Mouse (Mus musculus) heart, embryonic 14.5 days (tissue): ENCODE measurements around the gene Ppig. TPM values are rescaled to one million over a fixed set of nuclear protein-coding genes. Genes with fewer than 3 reads are reported as not detected.
"Not testable (repeated sequence)": the region's sequence is repeated elsewhere in the genome, so short reads cannot be mapped to it uniquely, and the experiment has no call there.

ENCODE experiments used
- ATAC-seq: fragments of 200-750 bp; cut with Nextera tagmentation; 2 replicates; pipeline ENCODE4 v1.8.0; 2017; ENCODE audit warnings: low read depth, moderate TSS enrichment; ENCODE audit not compliant: insufficient number of reproducible peaks, insufficient read depth, low FRiP score
- H3K27ac ChIP-seq, 2 experiments: fragments of 200-500 bp in 1 of 2; fragments of 300-500 bp in 1 of 2; sonication (generic) in 1 of 2; replicated peaks in 1 of 2; 2 replicates each; pipeline ENCODE4 v1.5.1; 2012 to 2014; ENCODE audit warnings: low read depth in 2 of 2, low read length in 2 of 2, control low read depth in 1 of 2, mild to moderate bottlenecking in 1 of 2, mixed read lengths in 1 of 2; ENCODE audit not compliant: control insufficient read depth in 1 of 2, insufficient read depth in 1 of 2
- H3K27me3 ChIP-seq: fragments of 300-500 bp; sonication (generic); 2 replicates; pipeline ENCODE4 v1.6.1; 2014; ENCODE audit warnings: mild to moderate bottlenecking, low read length, control low read depth; ENCODE audit not compliant: control insufficient read depth, insufficient read depth
- H3K36me3 ChIP-seq: fragments of 300-500 bp; sonication (generic); 2 replicates; pipeline ENCODE4 v1.6.1; 2014; ENCODE audit warnings: mild to moderate bottlenecking, control low read depth, low read length, mixed read lengths; ENCODE audit not compliant: control insufficient read depth, insufficient read depth
- H3K4me1 ChIP-seq, 2 experiments: fragments of 200-500 bp in 1 of 2; fragments of 300-500 bp in 1 of 2; sonication (generic) in 1 of 2; 2 replicates each; pipeline ENCODE4 v1.6.1; 2012 to 2014; ENCODE audit warnings: low read length in 2 of 2, control low read depth in 1 of 2, mixed read lengths in 1 of 2; ENCODE audit not compliant: control insufficient read depth in 2 of 2, insufficient read depth in 2 of 2
- H3K4me2 ChIP-seq: fragments of 300-500 bp; sonication (generic); 2 replicates; pipeline ENCODE4 v1.6.1; 2014; ENCODE audit warnings: mild to moderate bottlenecking, low read length
- H3K4me3 ChIP-seq, 2 experiments: fragments of 200-500 bp in 1 of 2; fragments of 300-500 bp in 1 of 2; sonication (generic) in 1 of 2; 2 replicates each; pipeline ENCODE4 v1.5.1; 2012 to 2014; ENCODE audit warnings: low read length in 2 of 2, mild to moderate bottlenecking in 2 of 2, control low read depth in 1 of 2, low read depth in 1 of 2, moderate library complexity in 1 of 2; ENCODE audit not compliant: control insufficient read depth in 1 of 2, insufficient read depth in 1 of 2
- H3K9ac ChIP-seq: fragments of 300-500 bp; sonication (generic); 2 replicates; pipeline ENCODE4 v1.6.1; 2014; ENCODE audit warnings: mild to moderate bottlenecking, low read length
- H3K9me3 ChIP-seq: fragments of 300-500 bp; sonication (generic); 2 replicates; pipeline ENCODE4 v1.6.1; 2016; ENCODE audit warnings: low read length, control low read depth; ENCODE audit not compliant: control insufficient read depth
- WGBS: fragments of 180-500 bp; shearing (Covaris S2); extraction: QIAGEN DNeasy Blood & Tissue Kit; methylation state at CpG from one replicate; pipeline ENCODE4 v1.1.7; 2014; 5-methylcytosine and 5-hydroxymethylcytosine counted together
- polyA plus RNA-seq: library from polyadenylated mRNA; unstranded; fragments of >200 nt; fragmentation: Nextera tagmentation; extraction: Ambion mirVana; gene quantifications from 2 replicates; pipeline ENCODE4 v1.2.1, GENCODE M21; 2014

Ppig gene
- polyA plus RNA-seq = 64.9 and 77.0 TPM in 2 replicates

GRCm38 (mm10) chr2:69722273-69722649, at the start of gene Ppig:
Gene Ppig, plus strand, starts transcription at chr2:69722545.
- Histone ChIP-seq H3K36me3 (no peaks in the 10 kb centered on the region), H3K27ac (peak within 1 kb of the TSS; percentile 81 to 91), H3K4me2 (peak within 1 kb of the TSS; percentile 86), H3K9ac (peak within 1 kb of the TSS; percentile 94), H3K4me3 (peak within 1 kb of the TSS; percentile 92 to 93), H3K27me3 (no peaks in the 10 kb centered on the region), H3K4me1 (peaks cover 0 to 11% of the 10 kb centered on the region in 2 experiments; a peak in 2 of 4 replicates), H3K9me3 (no peaks in the 10 kb centered on the region)
- 6% methylated on average over 12 of the region's 12 CpGs for WGBS
- no peak for ATAC-seq

GRCm38 (mm10) chr2:69673723-69674122, 48.6 kb upstream of the Ppig start:
- WGBS = 37% methylated on average over 5 of the region's 5 CpGs
- peak overlapping the region in 1 of 2 experiments; percentile 37; a peak in 2 of 4 replicates for H3K4me3 ChIP-seq
- peak overlapping the region; percentile 67; the same call in 1 of the 2 replicates for H3K9ac ChIP-seq
- H3K27ac ChIP-seq = peak overlapping the region in 1 of 2 experiments; percentile 72; a peak in 1 of 4 replicates
- no peak for ATAC-seq
- H3K27me3 ChIP-seq = no peaks in the 10 kb centered on the region
- H3K9me3 ChIP-seq = no peaks in the 10 kb centered on the region
- H3K4me1 ChIP-seq = peaks cover 3 to 8% of the 10 kb centered on the region in 2 experiments; a peak in 3 of 4 replicates
- H3K36me3 ChIP-seq = peaks cover 17% of the 10 kb centered on the region
- H3K4me2 ChIP-seq = peak overlapping the region; percentile 68

DNA sequence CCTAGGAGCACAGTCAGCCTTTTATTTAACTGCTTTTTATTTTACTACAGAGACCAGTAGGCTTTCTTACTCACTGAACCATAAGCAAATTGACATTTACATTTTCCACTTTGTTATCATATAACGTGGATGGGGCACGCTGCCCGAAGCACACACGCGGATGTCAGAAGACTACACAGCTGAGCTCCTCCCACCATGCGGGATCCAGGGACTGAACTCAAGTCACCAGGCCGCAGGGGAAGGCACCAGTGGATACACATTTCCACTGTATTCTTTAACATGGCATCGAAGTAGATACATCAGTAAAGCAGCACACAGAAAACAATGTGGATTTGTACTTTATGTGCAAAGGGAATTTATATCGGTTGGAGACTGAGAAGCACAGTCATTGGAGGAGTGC, 47.1 kb upstream of the Ppig start:
- no peak for ATAC-seq
- Histone ChIP-seq H3K9me3 (no peaks in the 10 kb centered on the region), H3K27me3 (no peaks in the 10 kb centered on the region), H3K9ac (no peak overlapping the region), H3K27ac (no peak overlapping the region), H3K4me3 (no peak overlapping the region), H3K36me3 (peaks cover 31% of the 10 kb centered on the region), H3K4me1 (peaks cover 2 to 6% of the 10 kb centered on the region in 2 experiments; a peak in 3 of 4 replicates), H3K4me2 (no peak overlapping the region)
- 87% methylated on average over 9 of the region's 9 CpGs for WGBS

DNA sequence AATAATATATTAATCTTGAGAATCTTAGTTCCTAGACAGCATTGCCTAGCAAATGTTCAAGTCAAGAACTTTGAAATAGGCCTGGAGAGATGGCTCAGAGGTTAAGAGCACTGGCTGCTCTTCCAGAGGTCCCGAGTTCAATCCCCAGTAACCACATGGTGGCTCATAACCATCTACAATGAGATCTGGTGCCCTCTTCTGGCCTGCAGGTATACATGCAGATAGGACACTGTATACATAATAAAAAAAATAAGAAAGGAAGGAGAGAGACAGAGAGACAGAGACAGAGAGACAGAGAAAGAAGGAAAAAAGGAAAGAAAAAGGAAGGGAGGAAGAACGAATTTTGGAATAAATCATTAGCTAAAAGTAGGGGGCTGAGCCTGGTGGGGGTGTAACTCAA, 45.6 kb upstream of the Ppig start:
- Histone ChIP-seq H3K9ac (no peak overlapping the region), H3K4me3 (no peak overlapping the region), H3K4me1 (peaks cover 2 to 6% of the 10 kb centered on the region in 2 experiments; a peak in 3 of 4 replicates), H3K9me3 (no peaks in the 10 kb centered on the region), H3K27ac (no peak overlapping the region), H3K36me3 (peaks cover 43% of the 10 kb centered on the region), H3K4me2 (no peak overlapping the region), H3K27me3 (no peaks in the 10 kb centered on the region)
- ATAC-seq = no peak
- 53% methylated on average over 2 of the region's 2 CpGs for WGBS

DNA sequence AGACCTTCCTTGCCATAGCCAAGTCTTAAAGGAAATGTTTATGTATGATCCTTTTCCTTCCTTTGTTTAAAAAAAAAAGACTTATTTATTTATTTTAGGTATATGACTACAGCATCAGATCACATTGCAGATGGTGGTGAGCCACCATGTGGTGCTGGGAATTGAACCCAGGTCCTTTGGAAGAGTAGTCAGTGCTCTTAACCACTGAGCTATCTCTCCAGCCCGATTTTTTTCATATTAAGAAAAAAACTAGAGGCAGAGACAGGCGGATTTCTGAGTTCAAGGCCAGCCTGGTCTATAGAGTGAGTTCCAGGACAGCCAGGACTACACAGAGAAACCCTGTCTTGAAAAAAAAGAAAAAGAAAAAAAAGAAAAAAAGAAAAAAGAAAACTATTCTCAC, 45.1 kb upstream of the Ppig start:
- ATAC-seq, H3K4me3 ChIP-seq, H3K4me2 ChIP-seq, H3K9ac ChIP-seq, H3K27me3 ChIP-seq, H3K9me3 ChIP-seq, H3K27ac ChIP-seq, H3K4me1 ChIP-seq: not testable (repeated sequence)
- 84% methylated on average over 2 of the region's 2 CpGs for WGBS
- H3K36me3 ChIP-seq = peaks cover 47% of the 10 kb centered on the region

DNA sequence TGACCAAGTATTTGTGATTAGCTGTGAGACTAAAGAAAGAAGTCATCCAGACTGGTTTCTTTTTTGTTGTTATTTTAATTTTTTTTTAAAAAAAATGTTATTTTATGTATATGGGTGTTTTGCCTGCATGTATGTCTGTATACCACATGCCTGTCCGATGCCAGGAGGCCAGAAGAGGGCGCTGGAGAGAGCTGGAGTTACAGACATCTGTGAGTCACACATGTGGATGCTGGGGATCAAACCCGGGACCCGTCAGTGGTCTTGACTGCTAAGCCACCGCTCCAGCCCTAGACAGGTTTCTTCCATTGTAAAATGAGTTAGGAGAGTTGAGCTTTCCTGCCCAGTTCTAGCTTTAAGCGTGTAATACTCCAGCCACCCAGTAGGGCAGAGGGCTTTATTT, 42.4 kb upstream of the Ppig start:
- no peaks in the 10 kb centered on the region for H3K27me3 ChIP-seq

DNA sequence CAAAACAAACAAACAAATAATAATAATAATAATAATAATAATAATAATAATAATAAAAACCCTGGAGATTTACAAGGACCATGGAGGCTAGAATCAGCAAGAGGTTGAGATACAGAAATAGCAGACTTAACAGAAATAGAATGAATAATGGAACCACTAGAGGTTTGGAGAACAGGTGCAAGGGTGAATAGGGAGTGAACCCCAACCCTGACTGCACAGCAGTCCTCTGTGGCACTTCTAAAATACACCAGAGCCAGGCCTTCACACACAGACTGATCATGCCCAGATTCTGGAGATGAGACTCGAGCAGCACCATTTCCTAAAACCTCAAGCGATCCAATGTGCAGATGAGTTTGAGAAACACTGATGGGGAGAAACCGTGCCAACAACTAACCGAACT, 40.4 kb upstream of the Ppig start:
- no peak for ATAC-seq
- H3K9me3 ChIP-seq = no peaks in the 10 kb centered on the region
- H3K4me3 ChIP-seq = no peak overlapping the region
- H3K4me1 ChIP-seq = no peaks in the 10 kb centered on the region
- H3K9ac ChIP-seq = no peak overlapping the region
- WGBS = 83% methylated on average over 4 of the region's 4 CpGs
- peaks cover 70% of the 10 kb centered on the region for H3K36me3 ChIP-seq
- no peaks in the 10 kb centered on the region for H3K27me3 ChIP-seq
- H3K4me2 ChIP-seq = no peak overlapping the region
- no peak overlapping the region for H3K27ac ChIP-seq

More for the DNA sequence above, 42.4 kb upstream of the Ppig start:
- no peak for ATAC-seq
- no peak overlapping the region for H3K4me3 ChIP-seq
- no peak overlapping the region for H3K9ac ChIP-seq
- H3K27ac ChIP-seq = no peak overlapping the region
- WGBS = 65% methylated on average over 6 of the region's 6 CpGs
- H3K36me3 ChIP-seq = peaks cover 65% of the 10 kb centered on the region
- H3K4me1 ChIP-seq = no peaks in the 10 kb centered on the region
- H3K4me2 ChIP-seq = no peak overlapping the region
- H3K9me3 ChIP-seq = no peaks in the 10 kb centered on the region
